Mouse (Mus musculus): ENCODE measurements around the gene Ndfip2. TPM values are rescaled to one million over a fixed set of nuclear protein-coding genes. Genes with fewer than 3 reads are reported as not detected.

Gene Ndfip2
- polyA plus RNA-seq, 1 experiment from 2014 or later = 106 TPM

DNA sequence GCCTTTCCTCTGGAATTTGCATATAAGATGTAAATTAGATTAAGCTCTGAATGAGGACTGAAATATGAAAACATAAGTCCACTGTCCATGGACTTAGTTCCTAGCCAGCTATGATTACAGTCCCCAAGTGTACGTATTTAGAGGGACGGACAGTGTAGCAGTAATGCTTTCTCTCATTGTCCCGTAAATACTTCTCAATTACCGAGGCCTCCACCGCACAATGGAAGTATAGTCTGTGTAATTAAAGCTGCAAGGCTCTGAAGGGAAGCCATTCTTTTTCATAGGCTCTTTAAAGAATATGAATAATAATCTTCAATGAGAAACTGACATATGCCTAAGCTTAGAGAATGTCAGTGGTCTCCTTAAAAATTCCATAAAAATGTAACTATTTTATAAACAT lies 64.5 kb downstream of the Ndfip2 start:
- H3K4me1 ChIP-seq (ENCODE audit: control insufficient read depth, insufficient read depth, low read length) = no peaks in the 10 kb centered on the region
- no peak for ATAC-seq
- no peak overlapping the region for H3K4me2 ChIP-seq (ENCODE audit: low read length)
- 48% methylated on average over 5 of the region's 5 CpGs for WGBS
- no peaks in the 10 kb centered on the region for H3K27me3 ChIP-seq (ENCODE audit: control insufficient read depth, insufficient read depth, low read depth, low read length)
- H3K27ac ChIP-seq (ENCODE audit: low read length) = no peak overlapping the region
- no peaks in the 10 kb centered on the region for H3K9me3 ChIP-seq (replicated peaks; ENCODE audit: control insufficient read depth, low read length, poor library complexity, severe bottlenecking)
- no peak overlapping the region for H3K4me3 ChIP-seq (ENCODE audit: low read depth, low read length)
- no peak overlapping the region for H3K9ac ChIP-seq (ENCODE audit: low read depth, low read length)
- no peaks in the 10 kb centered on the region for H3K36me3 ChIP-seq (ENCODE audit: control insufficient read depth, insufficient read depth, low read length)

GRCm38 (mm10) chr14:105323448-105323847 lies 65.1 kb downstream of the Ndfip2 start:
- Histone ChIP-seq H3K27me3 (ENCODE audit: control insufficient read depth, insufficient read depth, low read depth, low read length) (no peaks in the 10 kb centered on the region), H3K36me3 (ENCODE audit: control insufficient read depth, insufficient read depth, low read length) (no peaks in the 10 kb centered on the region), H3K27ac (ENCODE audit: low read length) (no peak overlapping the region), H3K4me1 (ENCODE audit: control insufficient read depth, insufficient read depth, low read length) (peaks cover 5% of the 10 kb centered on the region; the same call in 1 of the 2 replicates), H3K4me2 (ENCODE audit: low read length) (no peak overlapping the region), H3K9ac (ENCODE audit: low read depth, low read length) (no peak overlapping the region), H3K9me3 (replicated peaks; ENCODE audit: control insufficient read depth, low read length, poor library complexity, severe bottlenecking) (no peaks in the 10 kb centered on the region), H3K4me3 (ENCODE audit: low read depth, low read length) (no peak overlapping the region)
- ATAC-seq = no peak
- WGBS = 86% methylated on average over 9 of the region's 9 CpGs

GRCm38 (mm10) chr14:105328397-105329302 lies 70.3 kb downstream of the Ndfip2 start:
- H3K4me3 ChIP-seq (ENCODE audit: low read depth, low read length) = peak overlapping the region; percentile 24
- 16% methylated on average over 13 of the region's 13 CpGs for WGBS
- H3K9me3 ChIP-seq (replicated peaks; ENCODE audit: control insufficient read depth, low read length, poor library complexity, severe bottlenecking) = no peaks in the 10 kb centered on the region
- H3K27ac ChIP-seq (ENCODE audit: low read length) = peak overlapping the region; percentile 70
- ATAC-seq = peak; percentile 69
- peak overlapping the region; percentile 57 for H3K4me2 ChIP-seq (ENCODE audit: low read length)
- H3K4me1 ChIP-seq (ENCODE audit: control insufficient read depth, insufficient read depth, low read length) = peaks cover 12% of the 10 kb centered on the region
- H3K9ac ChIP-seq (ENCODE audit: low read depth, low read length) = peak overlapping the region; percentile 55
- no peaks in the 10 kb centered on the region for H3K36me3 ChIP-seq (ENCODE audit: control insufficient read depth, insufficient read depth, low read length)
- no peaks in the 10 kb centered on the region for H3K27me3 ChIP-seq (ENCODE audit: control insufficient read depth, insufficient read depth, low read depth, low read length)

DNA sequence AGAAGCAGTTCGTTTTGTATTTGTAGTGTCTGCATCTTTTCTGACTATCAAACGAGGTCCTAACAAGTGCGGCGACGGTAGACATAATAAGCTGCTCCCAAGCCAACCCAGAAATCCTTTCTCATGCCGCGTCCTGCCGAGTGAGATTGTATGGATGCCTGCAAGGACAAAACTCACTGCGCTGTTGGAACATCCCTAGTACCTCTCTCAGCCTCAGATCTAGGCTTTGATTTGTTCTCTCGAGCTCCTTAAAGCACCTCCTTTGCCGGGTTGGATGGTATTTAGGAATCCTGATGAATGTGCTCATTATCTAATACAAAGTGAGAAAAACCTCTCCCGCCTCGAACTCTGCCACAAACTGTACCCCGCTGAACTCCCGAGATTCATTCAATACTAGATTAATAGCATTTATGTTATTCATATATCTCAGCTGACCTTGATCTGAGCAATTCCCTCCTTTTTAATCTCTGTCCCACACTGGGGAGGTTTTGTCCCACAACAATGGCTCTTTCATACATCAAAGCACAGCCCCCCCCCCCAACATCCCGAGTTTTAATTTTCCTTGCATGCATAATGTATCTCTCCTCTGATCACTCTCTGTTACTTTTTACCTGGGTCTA lies 75.2 kb downstream of the Ndfip2 start:
- 21% methylated on average over 16 of the region's 16 CpGs for whole genome bisulfite sequencing
- H3K4me1 ChIP-seq (ENCODE audit: control insufficient read depth, insufficient read depth, low read length) = peaks cover 5% of the 10 kb centered on the region
- no peaks in the 10 kb centered on the region for H3K9me3 ChIP-seq (replicated peaks; ENCODE audit: control insufficient read depth, low read length, poor library complexity, severe bottlenecking)
- H3K27me3 ChIP-seq (ENCODE audit: control insufficient read depth, insufficient read depth, low read depth, low read length) = no peaks in the 10 kb centered on the region
- peak overlapping the region; percentile 39 for H3K4me3 ChIP-seq (ENCODE audit: low read depth, low read length)
- H3K4me2 ChIP-seq (ENCODE audit: low read length) = peak overlapping the region; percentile 51
- no peaks in the 10 kb centered on the region for H3K36me3 ChIP-seq (ENCODE audit: control insufficient read depth, insufficient read depth, low read length)
- H3K9ac ChIP-seq (ENCODE audit: low read depth, low read length) = peak overlapping the region; percentile 56
- H3K27ac ChIP-seq (ENCODE audit: low read length) = peak overlapping the region; percentile 67
- ATAC-seq = peak; percentile 70

DNA sequence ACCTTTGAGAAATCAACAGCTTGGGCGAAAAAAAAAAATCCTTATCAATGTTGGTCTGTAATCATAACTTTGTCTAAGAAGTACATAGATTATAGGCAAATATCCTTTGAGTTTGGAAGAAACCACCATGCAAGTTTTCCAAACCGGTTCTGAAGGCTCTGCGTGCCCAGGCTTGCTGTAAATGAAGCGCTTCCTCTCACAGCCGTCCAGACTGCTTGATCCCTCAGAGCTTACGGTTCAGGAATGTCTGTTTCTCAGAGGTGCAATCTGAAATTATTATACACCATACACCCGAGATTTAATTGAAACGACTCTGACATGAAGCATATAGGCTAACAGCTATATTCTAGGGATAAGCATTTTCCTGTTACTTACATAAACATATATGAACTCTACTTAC lies 83.4 kb downstream of the Ndfip2 start:
- Histone ChIP-seq H3K27ac (ENCODE audit: low read length) (no peak overlapping the region), H3K36me3 (ENCODE audit: control insufficient read depth, insufficient read depth, low read length) (no peaks in the 10 kb centered on the region)
- WGBS = 86% methylated on average over 8 of the region's 8 CpGs

GRCm38 (mm10) chr14:105354121-105354520 lies 95.7 kb downstream of the Ndfip2 start:
- H3K27ac ChIP-seq (ENCODE audit: low read length) = no peak overlapping the region
- no peaks in the 10 kb centered on the region for H3K9me3 ChIP-seq (replicated peaks; ENCODE audit: control insufficient read depth, low read length, poor library complexity, severe bottlenecking)
- WGBS = 73% methylated on average over 11 of the region's 11 CpGs
- no peak overlapping the region for H3K9ac ChIP-seq (ENCODE audit: low read depth, low read length)
- H3K27me3 ChIP-seq (ENCODE audit: control insufficient read depth, insufficient read depth, low read depth, low read length) = no peaks in the 10 kb centered on the region
- H3K4me2 ChIP-seq (ENCODE audit: low read length) = no peak overlapping the region
- no peaks in the 10 kb centered on the region for H3K36me3 ChIP-seq (ENCODE audit: control insufficient read depth, insufficient read depth, low read length)
- no peak overlapping the region for H3K4me3 ChIP-seq (ENCODE audit: low read depth, low read length)
- no peak for ATAC-seq
- H3K4me1 ChIP-seq (ENCODE audit: control insufficient read depth, insufficient read depth, low read length) = no peaks in the 10 kb centered on the region

More for the DNA sequence above, 83.4 kb downstream of the Ndfip2 start:
- H3K9me3 ChIP-seq (replicated peaks; ENCODE audit: control insufficient read depth, low read length, poor library complexity, severe bottlenecking) = no peaks in the 10 kb centered on the region
- no peak overlapping the region for H3K4me3 ChIP-seq (ENCODE audit: low read depth, low read length)
- no peak overlapping the region for H3K9ac ChIP-seq (ENCODE audit: low read depth, low read length)
- H3K4me1 ChIP-seq (ENCODE audit: control insufficient read depth, insufficient read depth, low read length) = no peaks in the 10 kb centered on the region
- no peaks in the 10 kb centered on the region for H3K27me3 ChIP-seq (ENCODE audit: control insufficient read depth, insufficient read depth, low read depth, low read length)
- ATAC-seq = no peak
- no peak overlapping the region for H3K4me2 ChIP-seq (ENCODE audit: low read length)

Other genes starting within 250 kb of the Ndfip2 start
- gene Rbm26, start 81.2 kb upstream of the Ndfip2 start, polyA plus RNA-seq (2015; fragmentation: Nextera tagmentation; extraction: Ambion mirVana) = 31.0 and 33.5 TPM in 2 replicates

Data from midbrain, embryonic 16.5 days (tissue).